Mouse (Mus musculus): ENCODE data around the gene Sar1b.
"Not testable (repeated sequence)": the region's sequence is repeated elsewhere in the genome, so short reads cannot be mapped to it uniquely, and the experiment has no call there.

Gene Sar1b

GRCm38 (mm10) chr11:51777478-51777877, 14.0 kb downstream of the Sar1b start:
- no peak for DNase-seq (ENCODE audit: low spot score in 2 of 2)

DNA sequence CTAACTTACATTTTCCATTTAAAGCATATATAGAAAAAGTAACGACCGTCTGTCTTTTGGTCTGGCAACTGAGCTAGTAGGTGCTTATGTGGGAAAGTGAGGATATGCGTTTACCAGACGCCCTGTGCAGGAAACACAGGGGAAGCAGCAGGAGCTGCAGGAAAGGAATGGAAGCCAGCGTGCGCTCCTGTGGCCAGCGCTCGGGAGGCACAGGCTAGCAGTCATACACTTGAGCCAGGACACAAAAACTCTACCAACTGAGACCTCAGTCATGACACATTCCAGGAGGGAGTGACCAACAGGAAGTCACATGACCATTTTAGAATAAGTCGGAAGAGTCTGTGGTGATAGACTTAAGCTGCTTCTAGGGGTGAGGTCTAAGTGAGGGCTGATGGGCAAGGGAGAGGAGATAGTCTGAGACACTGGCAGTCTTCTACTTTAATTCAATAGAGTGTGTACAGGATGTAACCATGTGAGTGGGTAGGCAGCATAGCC, 17.3 kb downstream of the Sar1b start:
- DNase-seq (ENCODE audit: low spot score in 2 of 2), result no peak

DNA sequence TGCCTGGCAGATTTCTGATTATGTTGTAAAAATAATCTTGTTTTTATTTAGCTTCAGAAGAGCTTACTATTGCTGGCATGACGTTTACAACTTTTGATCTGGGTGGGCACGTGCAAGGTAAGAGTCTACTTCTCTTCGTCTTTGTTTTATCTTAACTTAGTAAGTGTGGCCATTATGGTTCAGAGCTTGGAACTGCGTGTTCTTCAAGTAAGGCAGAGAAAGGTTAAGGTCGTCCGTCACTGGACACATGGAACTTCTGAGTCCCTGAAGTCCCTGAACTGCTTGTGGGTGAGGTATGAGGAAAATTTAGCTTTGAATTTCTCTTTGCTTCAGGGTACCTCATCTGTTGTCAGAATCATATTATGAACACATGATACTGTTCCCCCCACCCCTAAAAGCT, 19.2 kb downstream of the Sar1b start:
- DNase-seq (ENCODE audit: low spot score in 2 of 2), result no peak

- no peak for DNase-seq (ENCODE audit: low spot score in 2 of 2)
Measured at GRCm38 (mm10) chr11:51785926-51786325, 22.4 kb downstream of the Sar1b start.

DNA sequence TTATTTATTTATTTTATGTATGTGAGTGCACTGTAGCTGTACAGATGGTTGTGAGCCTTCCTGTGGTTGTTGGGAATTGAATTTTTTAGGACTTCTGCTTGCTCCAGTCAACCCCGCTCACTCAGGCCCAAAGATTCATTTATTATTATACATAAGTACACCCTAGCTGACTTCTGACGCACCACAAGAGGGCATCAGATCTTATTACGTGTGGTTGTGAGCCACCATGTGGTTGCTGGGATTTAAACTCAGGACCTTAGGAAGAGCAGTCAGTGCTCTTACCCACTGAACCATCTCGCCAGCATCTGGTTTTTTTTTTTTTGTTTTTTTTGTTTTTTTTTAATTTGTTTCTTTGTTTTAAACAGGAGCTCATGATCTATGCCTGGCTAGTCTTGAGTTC, 26.2 kb downstream of the Sar1b start:
- not testable (repeated sequence) for DNase-seq (ENCODE audit: low spot score in 2 of 2)

- no peak for DNase-seq (ENCODE audit: low spot score in 2 of 2)
Measured at GRCm38 (mm10) chr11:51790662-51791061, 27.2 kb downstream of the Sar1b start.

DNA sequence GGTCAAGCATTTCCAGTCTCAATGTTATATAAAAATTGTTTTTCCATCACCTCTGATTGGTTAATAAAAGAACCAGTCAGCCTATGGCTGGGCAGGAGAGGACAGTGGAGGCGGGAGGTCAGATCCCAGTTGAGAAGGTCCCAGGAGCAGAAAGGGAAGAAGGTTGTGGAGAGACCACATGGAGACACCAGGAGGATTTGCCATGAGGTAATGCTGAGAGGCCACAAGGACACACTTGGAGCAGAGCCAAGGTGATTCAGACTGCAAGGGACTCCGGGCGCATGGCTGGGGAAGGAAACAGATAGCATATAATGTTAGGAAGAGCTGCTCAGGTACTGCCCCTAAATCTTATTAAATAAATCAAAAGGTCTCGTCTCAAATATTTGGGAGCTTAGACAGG, 32.8 kb downstream of the Sar1b start:
- no peak for DNase-seq (ENCODE audit: low spot score in 2 of 2)

DNA sequence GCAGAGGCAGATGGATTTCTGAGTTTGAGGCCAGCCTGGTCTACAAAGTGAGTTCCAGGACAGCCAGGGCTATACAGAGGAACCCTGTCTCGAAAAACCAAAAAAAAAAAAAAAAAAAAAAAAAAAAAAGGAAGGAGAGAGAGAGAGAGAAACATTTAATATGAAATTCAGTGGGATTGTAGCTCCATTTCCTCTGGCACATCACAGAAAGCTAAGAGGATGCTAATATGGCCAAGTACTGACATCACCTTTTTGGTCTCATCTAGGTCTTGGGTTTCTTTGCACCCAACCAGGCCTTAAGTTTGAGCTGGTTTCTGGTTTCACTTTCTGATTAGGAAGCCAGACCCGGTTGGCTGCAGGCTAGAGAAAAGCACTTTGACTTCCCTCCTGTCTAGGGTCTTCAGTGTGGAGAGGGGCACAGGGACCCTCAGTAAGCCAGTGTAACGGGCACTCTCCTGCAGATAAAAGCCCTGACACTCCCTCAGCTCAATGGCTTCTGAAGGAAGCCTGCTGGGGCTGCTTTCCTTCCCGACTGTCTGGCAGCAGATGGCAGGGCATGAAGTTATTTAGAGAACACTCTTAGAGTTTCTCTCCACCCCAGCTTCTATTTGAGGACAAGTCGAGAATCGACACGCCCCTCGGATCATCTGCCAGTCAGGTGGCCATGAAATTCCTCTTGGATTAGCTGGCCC, 37.3 kb downstream of the Sar1b start:
- peak in 1 of 2 experiments; percentile 58 for DNase-seq (ENCODE audit: low spot score in 2 of 2)

DNA sequence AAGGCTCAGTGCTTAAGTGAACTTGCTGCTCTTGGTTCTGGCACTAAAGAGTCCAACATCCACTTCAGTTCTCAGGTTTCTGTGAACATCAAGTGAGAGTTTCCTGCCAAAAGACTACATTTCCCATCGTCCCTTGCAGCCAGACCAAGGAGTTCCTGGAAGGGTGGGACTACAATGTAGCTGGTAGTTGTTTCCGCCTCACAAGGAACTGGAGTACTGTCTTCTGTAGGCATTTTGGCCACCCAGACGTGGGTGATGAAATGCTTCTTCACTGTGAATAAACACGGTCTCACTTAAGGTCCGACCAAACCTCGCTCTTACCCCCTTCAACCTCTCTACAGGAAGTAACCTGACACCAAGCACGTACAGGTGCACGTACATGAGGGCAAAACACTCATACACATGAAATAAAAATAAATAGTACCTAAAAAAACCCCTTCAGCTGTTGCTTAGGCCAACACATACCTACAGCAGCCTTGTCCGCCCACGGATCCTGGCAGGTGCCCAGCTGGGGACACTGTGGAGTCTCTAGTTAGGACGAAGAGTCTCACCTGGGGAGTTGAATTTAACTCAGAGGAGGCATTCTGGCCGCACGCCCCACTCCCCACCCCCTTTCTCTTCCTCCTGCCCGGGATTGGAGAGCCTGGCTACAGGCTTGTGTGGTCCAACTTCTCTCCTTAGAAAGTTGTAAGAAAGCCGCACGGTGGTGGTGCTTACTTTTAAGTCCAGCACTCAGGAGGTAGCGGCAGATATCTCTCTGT, 41.9 kb downstream of the Sar1b start:
- peak; percentile 58 to 75 for DNase-seq (ENCODE audit: low spot score in 2 of 2)

DNA sequence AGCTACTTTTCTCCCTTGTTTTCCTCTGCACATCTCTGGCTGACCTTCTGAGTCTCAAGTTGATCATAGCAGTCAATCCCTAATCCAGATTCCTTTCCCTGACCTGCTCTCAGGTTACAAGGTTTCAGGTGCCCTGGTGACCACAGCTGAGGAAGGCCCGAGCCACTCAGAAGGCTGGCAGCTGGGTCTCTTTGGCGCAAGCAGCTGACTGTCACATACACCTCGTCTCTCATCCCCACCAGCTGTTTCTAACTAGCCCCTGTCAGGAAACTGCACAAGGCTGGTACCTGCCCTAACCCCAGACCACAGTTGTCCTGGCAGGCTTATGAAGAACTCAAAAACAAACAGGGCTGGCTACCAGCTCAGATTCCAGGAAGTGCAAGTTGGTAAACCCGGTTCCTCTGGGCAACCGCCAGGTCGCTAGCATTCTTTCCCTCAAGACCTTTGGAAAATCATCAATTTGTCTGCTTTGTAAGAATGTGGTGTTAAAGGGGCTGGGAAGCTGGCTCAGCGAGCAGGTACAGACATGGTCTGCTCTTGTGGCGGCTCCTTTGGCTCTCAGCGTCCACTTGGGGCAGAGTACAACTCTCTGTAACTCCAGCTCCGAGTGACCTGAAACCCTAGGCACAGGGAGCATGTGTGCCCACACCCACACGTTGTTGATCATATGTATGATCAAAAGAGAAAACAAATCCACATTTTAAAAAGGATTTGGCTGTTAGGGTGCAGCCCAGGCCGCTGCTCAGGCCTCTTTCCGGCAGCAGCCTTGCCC, 43.8 kb downstream of the Sar1b start:
- no peak for DNase-seq (ENCODE audit: low spot score in 2 of 2)

GRCm38 (mm10) chr11:51809632-51810224, 46.2 kb downstream of the Sar1b start:
- peak in 1 of 2 experiments; percentile 55 for DNase-seq (ENCODE audit: low spot score in 2 of 2)

DNA sequence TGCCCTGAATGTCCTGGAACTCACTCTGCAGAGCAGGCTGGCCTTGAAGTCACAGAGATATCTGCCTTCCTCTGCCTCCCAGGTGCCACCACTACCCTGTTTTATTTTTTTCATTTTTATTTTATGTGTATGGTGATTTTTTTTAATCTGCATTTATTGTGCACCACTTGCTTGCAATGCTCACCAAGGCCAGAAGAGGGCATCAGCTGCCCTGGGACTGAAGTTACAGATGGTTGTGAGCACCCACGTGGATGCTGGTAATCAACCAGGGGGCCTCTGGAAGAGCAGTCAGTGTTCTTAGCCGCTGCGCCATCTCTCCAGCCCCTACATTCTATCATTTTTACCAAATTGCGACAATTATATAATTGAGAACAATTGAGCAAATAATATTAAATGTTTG, 47.7 kb downstream of the Sar1b start:
- DNase-seq (ENCODE audit: low spot score in 2 of 2), result no peak

GRCm38 (mm10) chr11:51812022-51812546, 48.6 kb downstream of the Sar1b start:
- no peak for DNase-seq (ENCODE audit: low spot score in 2 of 2)

GRCm38 (mm10) chr11:51817756-51818155, 54.3 kb downstream of the Sar1b start:
- DNase-seq (ENCODE audit: low spot score in 2 of 2), result peak in 1 of 2 experiments; percentile 86

DNA sequence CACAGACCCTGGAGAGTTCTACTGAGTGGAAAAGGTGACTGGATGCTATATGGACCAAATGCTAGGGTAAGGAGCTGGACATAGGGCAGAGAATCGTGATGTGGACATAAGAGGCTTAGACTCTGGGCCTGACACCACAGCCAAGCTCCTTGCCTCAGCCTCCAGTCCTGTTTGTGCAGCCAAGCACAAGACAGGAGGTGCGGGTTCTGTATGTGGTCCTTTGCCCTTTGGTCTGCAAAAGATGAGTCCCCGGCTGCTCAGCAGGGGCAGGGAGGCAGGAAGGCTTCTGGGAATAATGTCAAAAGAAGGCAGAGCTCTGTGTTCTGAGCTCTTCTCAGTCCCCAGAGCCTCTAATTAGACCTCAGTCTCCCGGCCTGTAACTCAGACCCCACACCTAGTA, 55.4 kb downstream of the Sar1b start:
- no peak for DNase-seq (ENCODE audit: low spot score in 2 of 2)

GRCm38 (mm10) chr11:51819964-51820363, 56.5 kb downstream of the Sar1b start:
- DNase-seq (ENCODE audit: low spot score in 2 of 2), result peak in 1 of 2 experiments; percentile 51

DNA sequence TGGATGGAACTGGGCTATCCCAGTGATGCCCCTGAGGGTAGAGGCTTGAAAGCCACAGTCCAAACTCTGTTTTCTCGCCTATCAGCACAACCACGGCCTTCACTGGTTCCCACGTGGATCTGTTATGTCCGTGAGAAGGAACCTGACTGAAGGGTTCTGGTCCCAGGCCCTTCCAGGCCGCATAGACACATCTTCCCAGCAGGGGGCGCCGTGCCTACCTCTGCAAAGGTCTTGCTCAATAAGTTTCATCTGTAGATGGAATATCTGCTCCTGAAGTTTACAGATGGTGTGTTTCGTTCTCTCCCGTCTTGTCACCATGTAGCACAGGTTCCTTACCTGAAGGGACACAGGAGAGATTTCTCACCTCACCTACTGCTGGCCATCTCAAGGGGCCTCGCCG, 57.4 kb downstream of the Sar1b start:
- peak in 1 of 2 experiments; percentile 75 for DNase-seq (ENCODE audit: low spot score in 2 of 2)

GRCm38 (mm10) chr11:51822736-51823135, 59.2 kb downstream of the Sar1b start:
- DNase-seq (ENCODE audit: low spot score in 2 of 2), result no peak

- no peak for DNase-seq (ENCODE audit: low spot score in 2 of 2)
Measured at GRCm38 (mm10) chr11:51823271-51823670, 59.8 kb downstream of the Sar1b start.

DNA sequence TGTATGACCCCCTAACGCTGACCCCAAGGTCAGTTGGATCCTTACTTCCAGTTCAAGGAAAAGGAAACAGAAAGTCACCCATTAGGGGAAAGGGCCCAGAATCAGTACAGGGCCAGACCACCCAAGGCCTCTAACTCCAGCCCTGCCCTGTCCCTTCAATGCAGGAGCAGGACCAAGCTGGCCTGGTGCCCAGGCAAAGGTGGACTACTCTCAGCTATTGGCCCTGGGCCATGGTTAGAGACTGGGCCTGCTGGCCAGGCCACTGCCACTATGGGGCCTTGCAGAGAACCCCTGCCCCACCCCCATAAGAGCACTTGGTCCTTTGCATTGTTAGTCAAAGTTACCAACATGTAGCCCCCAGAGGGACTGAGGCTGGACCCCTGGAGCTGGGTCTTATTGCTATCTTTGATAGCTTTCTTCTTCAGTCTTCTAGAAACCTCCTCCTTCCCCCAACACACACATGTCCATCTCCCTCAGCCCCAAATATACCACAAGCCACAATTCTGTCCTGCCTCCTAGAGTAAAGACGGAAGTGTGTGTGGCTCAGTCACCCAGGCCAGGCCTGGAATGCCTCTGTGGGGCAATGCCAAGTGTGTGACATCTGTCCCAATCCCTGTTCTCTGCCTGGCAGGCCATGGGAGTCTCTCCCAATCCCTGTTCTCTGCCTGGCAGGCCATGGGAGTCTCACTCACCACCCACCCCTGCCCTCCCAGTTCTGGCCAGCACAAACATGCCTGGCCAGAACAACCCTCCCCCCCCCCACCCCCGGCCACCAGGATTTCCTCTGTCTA, 60.7 kb downstream of the Sar1b start:
- no peak for DNase-seq (ENCODE audit: low spot score in 2 of 2)
